Mouse (Mus musculus): Measurements from ENCODE around the gene Stil.
"Not testable (repeated sequence)": the region's sequence is repeated elsewhere in the genome, so short reads cannot be mapped to it uniquely, and the experiment has no call there.

Gene Stil

GRCm38 (mm10) chr4:114999773-115000428 lies at the start of gene Stil:
Gene Stil (plus strand): TSS chr4:115000159.
- in situ Hi-C loops (cut with MboI, MseI): no loop called here

GRCm38 (mm10) chr4:114953172-114953571 lies 46.8 kb upstream of the Stil start:
- in situ Hi-C loops (cut with MboI, MseI): no loop called here

DNA sequence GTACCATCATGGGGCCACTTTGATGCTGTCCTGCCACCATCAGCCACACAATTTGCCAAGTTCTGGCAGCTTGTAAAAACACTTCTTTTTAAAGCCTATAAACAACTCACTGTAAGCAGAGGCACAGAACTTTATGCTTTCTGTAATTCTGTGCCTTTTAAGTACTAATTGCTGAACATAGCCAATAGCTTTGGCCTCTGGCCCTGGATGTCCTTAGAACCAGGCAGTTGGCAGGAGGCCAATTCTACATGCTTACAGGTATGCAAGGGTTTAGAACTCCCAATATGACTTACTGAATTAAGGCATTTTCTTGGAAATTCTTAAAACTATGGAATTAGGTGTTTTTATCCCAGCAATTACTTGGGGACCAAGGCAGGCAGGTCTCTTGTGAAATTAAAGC lies 42.6 kb upstream of the Stil start:
- in situ Hi-C loops (cut with MboI, MseI): no loop called here

DNA sequence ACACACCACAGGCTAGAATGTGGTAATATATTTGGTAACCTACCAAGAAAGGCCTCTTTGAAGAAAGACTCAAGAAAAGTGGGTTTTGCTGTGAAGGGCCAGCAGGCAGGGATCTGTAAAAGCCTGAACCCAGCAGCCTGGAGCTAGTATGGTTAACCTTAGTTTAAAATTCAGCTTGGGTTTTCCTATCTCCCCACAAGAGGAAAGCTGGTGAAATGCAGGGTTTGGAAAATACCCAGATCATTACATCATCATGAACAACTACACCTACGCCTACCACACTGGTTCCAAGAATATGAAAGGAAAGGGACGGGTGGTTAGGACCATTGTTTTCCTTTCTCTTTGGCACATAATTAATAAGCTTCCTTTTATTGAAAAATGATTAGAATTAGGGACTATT lies 41.7 kb upstream of the Stil start:
- in situ Hi-C loops (cut with MboI, MseI): no loop called here

- in situ Hi-C loops (cut with MboI, MseI): no loop called here
Measured at GRCm38 (mm10) chr4:114958786-114959185, 41.2 kb upstream of the Stil start.

GRCm38 (mm10) chr4:114959533-114959932 lies 40.4 kb upstream of the Stil start:
- in situ Hi-C loops (cut with MboI, MseI): no loop called here

DNA sequence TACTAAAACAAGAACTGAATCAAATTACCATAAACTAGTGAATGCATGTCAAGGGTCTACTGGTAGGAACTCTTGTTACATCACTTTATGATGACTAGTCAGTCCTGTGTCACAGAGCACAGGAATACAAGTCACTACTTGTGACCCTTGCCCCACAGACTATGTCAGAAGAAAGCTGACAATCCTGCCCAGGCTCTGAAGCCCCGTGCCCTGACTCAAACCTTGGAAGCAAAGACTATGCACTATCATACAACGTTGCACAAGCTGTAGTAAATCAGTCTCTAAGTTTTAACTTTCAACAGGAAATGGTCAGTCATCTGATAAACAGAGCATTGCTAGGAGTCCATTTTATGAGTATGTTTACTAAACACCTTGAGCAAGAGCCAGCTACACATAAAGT lies 39.1 kb upstream of the Stil start:
- in situ Hi-C loops (cut with MboI, MseI): not testable (repeated sequence)

- in situ Hi-C loops (cut with MboI, MseI): no loop called here
Measured at GRCm38 (mm10) chr4:114970736-114971135, 29.2 kb upstream of the Stil start.

GRCm38 (mm10) chr4:114973229-114973740 lies 26.7 kb upstream of the Stil start:
- in situ Hi-C loops (cut with MboI, MseI): no loop called here

DNA sequence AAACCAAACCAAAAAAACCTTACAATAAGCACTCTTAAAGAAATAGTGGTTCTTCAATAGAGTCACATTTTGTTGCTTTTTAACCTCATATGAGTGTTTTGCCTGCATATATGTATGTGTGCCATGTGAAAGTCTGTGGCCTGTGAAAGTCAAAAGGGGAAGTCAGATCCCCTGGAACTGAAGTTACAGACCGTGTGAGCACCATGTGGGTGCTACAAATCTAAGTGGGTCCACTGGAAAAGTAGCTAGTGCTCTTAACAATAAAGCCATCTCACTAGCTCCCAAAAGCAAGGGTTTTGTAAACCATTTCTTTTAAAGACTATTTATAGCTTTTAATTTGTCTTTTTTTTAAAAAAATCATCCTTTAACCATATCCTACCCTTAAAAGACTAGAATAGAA lies 17.3 kb upstream of the Stil start:
- in situ Hi-C loops (cut with MboI, MseI): no loop called here

GRCm38 (mm10) chr4:114983020-114983419 lies 16.9 kb upstream of the Stil start:
- in situ Hi-C loops (cut with MboI, MseI): no loop called here

GRCm38 (mm10) chr4:114986211-114986590 lies 13.8 kb upstream of the Stil start:
- in situ Hi-C loops (cut with MboI, MseI): no loop called here

DNA sequence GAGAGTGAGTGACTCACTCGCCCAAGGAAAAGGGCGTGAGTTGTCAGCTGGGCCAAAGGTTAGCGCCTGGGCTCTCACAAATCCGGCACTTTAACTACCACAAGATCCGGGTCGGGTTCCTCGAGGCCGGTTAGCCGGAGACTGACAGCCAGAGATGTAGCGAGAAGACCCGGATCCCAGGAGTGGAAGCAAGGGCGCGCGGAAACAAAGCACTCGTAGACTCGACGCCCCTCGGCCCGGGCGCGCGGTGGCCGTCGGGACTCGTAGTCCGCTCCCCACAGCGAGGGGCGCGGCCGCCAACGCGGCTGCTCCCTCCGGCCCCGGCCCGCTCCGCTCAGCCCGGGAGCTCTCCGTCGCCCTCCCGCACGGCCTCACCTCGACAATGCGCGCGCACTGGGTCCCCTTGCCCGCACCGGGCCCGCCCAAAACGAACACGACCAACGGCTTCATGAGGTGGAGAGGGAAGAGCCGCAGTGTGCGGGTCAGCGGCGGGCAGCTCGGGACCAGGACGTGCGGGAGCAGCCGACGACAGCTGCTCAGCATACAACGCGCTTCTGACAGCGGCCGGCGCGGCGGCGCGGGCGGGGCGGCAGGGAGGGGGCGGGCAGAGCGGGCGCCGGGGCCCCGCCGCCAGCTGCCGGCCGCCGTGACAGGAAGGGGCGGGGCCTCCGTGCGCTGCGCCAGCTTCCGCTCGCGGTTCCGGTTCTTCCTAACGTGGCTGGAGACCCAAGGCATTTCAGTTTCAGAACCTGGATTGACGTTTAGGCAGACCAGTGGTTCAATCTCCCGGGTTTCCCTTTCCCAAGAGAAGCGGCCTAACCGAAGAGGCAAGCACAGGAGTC lies 13.1 kb upstream of the Stil start, which contains the start of gene Cmpk1:
TSS of gene Cmpk1 (minus strand) at position 651 of the 842 bp plus-strand sequence.
- in situ Hi-C loops (cut with MboI, MseI): no loop called here

- in situ Hi-C loops (cut with MboI, MseI): no loop called here
Measured at GRCm38 (mm10) chr4:114994218-114994617, 5.7 kb upstream of the Stil start.

DNA sequence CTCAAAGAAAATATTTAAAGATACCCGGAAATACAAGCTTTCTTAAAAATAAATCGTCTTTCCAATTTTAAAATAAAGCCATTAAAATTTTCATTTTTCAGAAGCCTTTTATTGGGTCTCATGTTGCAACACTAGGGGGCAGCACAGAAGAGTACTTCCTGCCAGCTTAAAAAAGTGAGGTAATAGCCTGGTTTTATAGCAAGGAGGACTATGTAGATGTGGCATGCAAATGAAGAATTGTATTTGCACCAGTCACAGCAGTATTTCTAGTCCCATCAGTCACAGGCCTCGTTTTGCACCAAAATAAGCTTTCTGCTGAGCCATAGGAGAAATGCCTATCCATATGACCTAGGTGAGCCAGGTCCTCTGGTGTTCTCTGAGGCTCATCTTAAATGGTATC lies 2.9 kb upstream of the Stil start:
- in situ Hi-C loops (cut with MboI, MseI): no loop called here

DNA sequence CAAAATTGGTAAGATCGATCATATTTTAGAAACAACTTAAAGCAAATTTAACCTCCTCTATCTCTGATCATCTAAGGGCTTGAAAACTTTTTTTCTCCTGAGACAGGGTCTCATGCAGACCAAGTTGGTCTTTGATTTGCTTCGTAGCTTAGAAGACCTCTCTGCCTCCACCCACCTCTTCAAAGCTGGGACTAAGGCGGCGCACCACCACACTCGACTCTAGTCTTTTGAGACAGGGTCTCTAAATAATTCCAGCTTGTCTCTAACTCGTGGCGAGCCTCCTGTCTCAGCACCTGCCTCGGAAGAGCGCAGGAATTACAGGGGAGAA lies 550 bp upstream of the Stil start:
- in situ Hi-C loops (cut with MboI, MseI): no loop called here

GRCm38 (mm10) chr4:115000429-115000795 lies 453 bp downstream of the Stil start:
- in situ Hi-C loops (cut with MboI, MseI): no loop called here

GRCm38 (mm10) chr4:115014276-115014675 lies 14.3 kb downstream of the Stil start:
- in situ Hi-C loops (cut with MboI, MseI): no loop called here

GRCm38 (mm10) chr4:115019997-115020396 lies 20.0 kb downstream of the Stil start:
- in situ Hi-C loops (cut with MboI, MseI): no loop called here

DNA sequence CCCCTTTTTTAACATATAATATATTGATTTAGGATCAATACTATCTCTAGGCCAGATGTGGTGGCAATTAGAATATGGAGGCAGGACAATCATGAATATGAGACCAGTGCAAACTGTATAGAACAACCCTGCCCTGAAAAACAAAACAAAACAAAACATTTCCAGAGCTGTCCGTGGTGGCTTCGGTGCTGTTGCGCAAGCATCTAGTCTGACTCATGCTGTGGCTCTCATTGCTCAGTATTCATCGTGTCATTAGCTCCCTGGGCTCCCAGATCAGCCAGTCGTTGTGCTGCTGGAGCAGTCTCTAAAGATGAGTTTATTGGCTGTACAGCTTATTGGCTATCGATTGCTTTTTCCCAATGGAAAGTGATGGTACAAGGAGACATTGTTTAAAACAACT lies 35.1 kb downstream of the Stil start:
- in situ Hi-C loops (cut with MboI, MseI): no loop called here

- in situ Hi-C loops (cut with MboI, MseI): no loop called here
Measured at GRCm38 (mm10) chr4:115038242-115038641, 38.3 kb downstream of the Stil start.

GRCm38 (mm10) chr4:115045621-115046020 lies 45.7 kb downstream of the Stil start:
- in situ Hi-C loops (cut with MboI, MseI): no loop called here

GRCm38 (mm10) chr4:115047750-115048149 lies 47.8 kb downstream of the Stil start:
- in situ Hi-C loops (cut with MboI, MseI): no loop called here

All from regulatory T cell (primary cell).